Mouse (Mus musculus): ENCODE results near the gene Zmynd10. TPM values are rescaled to one million over a fixed set of nuclear protein-coding genes. Genes with fewer than 3 reads are reported as not detected.
"Not testable (repeated sequence)": the region's sequence is repeated elsewhere in the genome, so short reads cannot be mapped to it uniquely, and the experiment has no call there.

Zmynd10 gene
- total RNA-seq, 1 experiment from 2014 or later: not detected

GRCm38 (mm10) chr9:107553541-107554318 lies 6.6 kb downstream of the Zmynd10 start:
- ATAC-seq (replicated peaks; ENCODE audit: low read depth, poor library complexity, severe bottlenecking): no peak

GRCm38 (mm10) chr9:107554319-107554825 lies 7.3 kb downstream of the Zmynd10 start:
- ATAC-seq (replicated peaks; ENCODE audit: low read depth, poor library complexity, severe bottlenecking): peak; percentile 82

- ATAC-seq (replicated peaks; ENCODE audit: low read depth, poor library complexity, severe bottlenecking): peak; percentile 15; the same call in 1 of the 2 replicates
These were observed 7.9 kb downstream of the Zmynd10 start for GRCm38 (mm10) chr9:107555031-107555457.

DNA sequence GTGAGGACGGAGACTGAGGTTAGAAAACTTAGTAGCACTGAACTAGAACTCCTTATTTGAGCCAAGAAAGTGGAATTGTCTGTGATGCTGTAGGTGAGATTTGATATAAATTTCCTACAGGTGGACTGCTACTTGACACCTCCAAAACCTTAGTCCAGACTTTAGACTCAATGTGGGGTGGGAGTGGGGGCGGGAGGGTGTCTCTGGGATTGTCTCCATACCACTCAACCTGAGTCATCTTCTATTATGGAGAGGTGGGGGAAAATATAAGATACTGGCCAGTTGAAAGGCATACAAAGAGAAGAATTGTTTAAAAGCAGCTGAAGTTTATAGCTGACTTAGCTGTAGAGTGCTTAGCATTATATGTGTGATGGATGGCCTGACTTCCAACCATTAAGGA lies 8.6 kb downstream of the Zmynd10 start:
- no peak for ATAC-seq (replicated peaks; ENCODE audit: low read depth, poor library complexity, severe bottlenecking)

DNA sequence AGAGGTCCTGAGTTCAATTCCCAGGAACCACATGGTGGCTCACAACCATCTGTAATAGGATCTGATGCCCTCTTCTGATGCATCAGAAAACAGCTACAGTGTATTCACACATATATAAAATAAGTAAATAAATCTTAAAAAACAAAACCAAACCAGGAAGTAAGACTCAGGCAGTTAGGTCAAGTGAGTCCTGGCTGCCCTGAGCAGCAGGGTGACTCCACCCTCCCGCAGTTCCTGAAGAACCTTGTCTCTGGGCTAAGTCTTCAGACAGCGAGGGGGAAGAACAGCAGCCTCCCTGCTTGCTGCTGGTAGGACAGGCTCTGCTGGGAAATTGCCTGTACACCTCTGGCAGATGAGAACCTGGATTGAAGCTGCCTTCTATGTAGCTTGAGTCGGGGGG lies 9.2 kb downstream of the Zmynd10 start:
- ATAC-seq (replicated peaks; ENCODE audit: low read depth, poor library complexity, severe bottlenecking): no peak

DNA sequence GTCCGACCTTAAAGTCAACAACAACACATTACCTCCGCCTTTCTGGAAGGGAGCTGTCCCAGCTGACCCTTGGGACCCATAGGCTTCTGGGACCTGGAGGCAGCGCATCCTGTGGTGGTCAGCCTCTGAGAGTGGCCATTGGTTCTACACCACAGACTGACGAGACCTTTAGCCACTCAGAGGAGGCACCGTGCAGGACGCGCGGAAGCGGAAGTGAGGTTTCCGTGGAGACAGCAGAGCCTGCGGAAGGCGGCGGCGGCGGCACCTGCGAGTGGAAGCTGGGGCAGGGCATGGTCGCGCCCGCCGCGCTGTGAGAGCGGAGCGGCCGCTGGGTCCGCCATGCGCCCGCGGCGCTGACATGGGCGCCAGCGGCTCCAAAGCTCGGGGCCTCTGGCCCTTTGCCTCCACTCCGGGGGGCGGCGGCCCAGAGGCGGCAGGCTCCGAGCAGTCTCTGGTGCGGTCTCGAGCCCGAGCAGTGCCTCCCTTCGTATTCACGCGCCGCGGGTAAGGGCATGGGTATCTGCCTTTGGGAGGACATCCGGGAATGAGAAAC lies 16.0 kb downstream of the Zmynd10 start, which contains the start of gene Tusc2:
Gene Tusc2, plus strand, starts transcription at position 227 of the 553 bp plus-strand sequence.
- ATAC-seq (replicated peaks; ENCODE audit: low read depth, poor library complexity, severe bottlenecking): peak; percentile 96

GRCm38 (mm10) chr9:107565556-107565955 lies 18.5 kb downstream of the Zmynd10 start:
- not testable (repeated sequence) for ATAC-seq (replicated peaks; ENCODE audit: low read depth, poor library complexity, severe bottlenecking)

- ATAC-seq (replicated peaks; ENCODE audit: low read depth, poor library complexity, severe bottlenecking): no peak
These were observed 19.1 kb downstream of the Zmynd10 start for GRCm38 (mm10) chr9:107566041-107566709.

DNA sequence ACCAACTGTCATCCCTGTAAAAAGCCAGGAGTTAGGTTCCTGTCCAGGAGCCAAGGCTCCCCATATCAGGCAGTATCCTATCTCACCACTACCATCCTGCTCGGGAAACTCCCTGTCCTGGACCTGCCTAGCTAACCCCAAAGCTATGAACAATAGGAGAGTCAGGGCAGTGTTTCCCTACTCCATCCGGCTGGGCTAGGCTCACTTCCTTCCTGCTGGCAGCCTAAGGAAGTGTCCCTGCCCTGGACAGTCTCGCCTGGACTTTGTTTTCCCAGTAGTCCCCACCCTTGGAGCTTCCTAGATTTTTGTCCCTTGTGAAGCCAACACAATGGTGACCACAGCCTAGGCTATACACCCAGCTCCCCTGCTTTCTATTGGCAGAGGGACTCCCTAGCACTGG lies 19.8 kb downstream of the Zmynd10 start:
- ATAC-seq (replicated peaks; ENCODE audit: low read depth, poor library complexity, severe bottlenecking): no peak

- ATAC-seq (replicated peaks; ENCODE audit: low read depth, poor library complexity, severe bottlenecking): no peak
These were observed 20.7 kb downstream of the Zmynd10 start, which contains the start of gene Hyal2 for GRCm38 (mm10) chr9:107567702-107568319. Gene Hyal2, plus strand, starts transcription at chr9:107567945.

DNA sequence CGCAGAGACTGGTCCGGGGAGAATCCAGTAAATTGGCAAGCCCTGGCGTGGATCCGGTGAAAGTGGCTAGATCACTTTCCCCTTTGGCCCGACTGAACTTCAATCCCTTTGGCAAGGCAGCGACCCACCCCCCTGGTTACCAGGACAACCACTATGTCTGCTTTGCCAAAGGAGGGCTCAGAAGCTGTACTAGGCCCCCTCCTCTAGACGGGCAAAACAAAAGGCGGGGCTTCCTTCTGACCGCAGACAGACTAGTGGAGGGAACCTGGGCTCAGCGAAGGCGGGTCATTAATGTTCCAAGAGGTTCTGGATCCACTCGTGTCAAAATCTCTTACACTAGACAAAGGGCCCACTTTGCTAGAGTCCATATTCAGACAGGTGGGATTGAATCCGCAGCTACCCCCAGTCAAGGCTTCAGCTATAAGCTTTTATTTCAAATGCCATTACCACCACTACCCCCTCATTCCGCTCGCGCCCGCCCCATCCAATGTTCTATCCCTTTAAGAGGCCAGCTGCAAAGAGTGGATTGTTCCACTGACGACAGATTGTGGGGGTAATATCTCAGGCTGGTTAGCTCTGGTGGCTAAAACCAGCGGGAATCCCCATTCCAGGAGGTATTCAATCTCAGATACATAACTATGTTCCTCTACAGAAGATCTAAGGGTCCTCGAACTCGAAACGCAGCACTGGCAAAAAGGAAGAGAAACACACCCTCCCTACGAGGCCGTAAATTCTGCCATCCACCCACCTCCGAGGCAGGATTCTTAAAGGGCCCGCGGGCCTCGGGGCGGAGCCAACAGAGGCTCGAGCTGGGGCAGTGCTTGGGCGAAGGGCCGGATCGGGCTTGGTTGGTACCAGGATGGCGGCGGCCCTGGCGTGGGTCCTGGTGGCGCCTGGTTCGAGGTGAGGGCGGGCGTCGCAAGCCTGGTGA lies 21.5 kb downstream of the Zmynd10 start:
- peak; percentile 75 for ATAC-seq (replicated peaks; ENCODE audit: low read depth, poor library complexity, severe bottlenecking)

GRCm38 (mm10) chr9:107569270-107569669 lies 22.2 kb downstream of the Zmynd10 start:
- ATAC-seq (replicated peaks; ENCODE audit: low read depth, poor library complexity, severe bottlenecking): peak; percentile 10; the same call in 1 of the 2 replicates

DNA sequence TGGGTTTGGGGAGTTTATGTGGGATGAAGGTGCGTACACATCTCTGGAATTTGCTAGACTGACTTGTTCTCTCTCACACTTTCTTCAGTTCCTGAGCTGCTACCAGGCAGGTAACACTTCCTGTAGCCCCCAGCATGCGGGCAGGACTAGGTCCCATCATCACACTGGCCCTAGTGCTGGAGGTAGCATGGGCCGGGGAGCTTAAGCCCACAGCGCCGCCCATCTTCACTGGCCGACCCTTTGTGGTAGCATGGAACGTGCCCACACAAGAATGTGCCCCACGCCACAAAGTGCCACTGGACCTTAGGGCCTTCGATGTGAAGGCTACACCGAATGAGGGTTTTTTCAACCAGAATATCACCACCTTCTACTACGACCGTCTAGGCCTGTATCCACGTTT lies 22.9 kb downstream of the Zmynd10 start:
- ATAC-seq (replicated peaks; ENCODE audit: low read depth, poor library complexity, severe bottlenecking): no peak

DNA sequence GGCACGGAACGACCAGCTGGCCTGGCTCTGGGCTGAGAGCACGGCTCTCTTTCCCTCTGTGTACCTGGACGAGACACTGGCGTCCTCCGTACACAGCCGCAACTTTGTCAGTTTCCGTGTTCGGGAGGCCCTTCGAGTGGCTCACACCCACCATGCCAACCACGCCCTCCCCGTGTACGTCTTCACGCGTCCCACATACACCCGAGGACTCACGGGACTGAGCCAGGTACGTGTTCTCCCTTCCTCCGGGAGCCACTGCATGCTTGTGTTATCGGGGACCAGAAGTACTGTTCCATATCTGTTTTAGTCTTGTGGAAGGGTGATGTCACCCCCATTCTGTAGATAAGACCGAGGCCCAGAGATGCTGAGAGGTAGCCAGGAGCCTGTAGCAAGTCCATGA lies 23.7 kb downstream of the Zmynd10 start:
- no peak for ATAC-seq (replicated peaks; ENCODE audit: low read depth, poor library complexity, severe bottlenecking)

DNA sequence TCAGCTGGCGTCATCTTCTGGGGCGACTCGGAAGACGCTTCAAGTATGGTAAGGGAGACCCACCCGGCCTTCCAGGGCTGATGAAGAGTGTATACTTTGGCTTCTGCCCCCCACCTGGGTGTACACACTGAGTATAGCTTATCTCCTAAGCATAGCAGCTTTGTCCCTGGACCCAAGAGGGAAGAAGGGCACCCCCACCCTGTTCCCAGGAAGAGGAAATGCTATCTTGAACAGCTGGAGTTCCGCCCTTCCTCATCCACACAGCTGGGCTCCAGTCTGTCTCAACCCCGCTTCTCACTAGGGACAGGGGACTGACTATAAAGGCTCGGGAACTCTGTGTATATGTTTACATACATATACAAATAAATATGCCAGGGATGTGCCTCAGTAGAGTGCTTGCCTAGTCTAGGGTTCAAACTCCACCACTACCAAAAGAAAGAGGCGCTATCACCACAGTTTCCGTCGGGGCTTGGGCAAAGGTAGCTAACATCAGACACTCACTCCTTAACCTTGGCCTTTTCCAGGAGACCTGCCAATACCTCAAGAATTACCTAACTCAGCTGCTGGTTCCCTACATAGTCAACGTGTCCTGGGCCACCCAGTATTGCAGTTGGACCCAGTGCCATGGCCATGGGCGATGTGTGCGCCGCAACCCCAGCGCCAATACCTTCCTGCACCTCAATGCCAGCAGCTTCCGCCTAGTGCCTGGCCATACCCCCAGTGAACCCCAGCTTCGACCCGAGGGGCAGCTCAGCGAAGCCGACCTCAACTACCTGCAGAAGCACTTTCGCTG lies 24.6 kb downstream of the Zmynd10 start:
- ATAC-seq (replicated peaks; ENCODE audit: low read depth, poor library complexity, severe bottlenecking): no peak

- no peak for ATAC-seq (replicated peaks; ENCODE audit: low read depth, poor library complexity, severe bottlenecking)
These were observed 25.2 kb downstream of the Zmynd10 start for GRCm38 (mm10) chr9:107572327-107572662.

- ATAC-seq (replicated peaks; ENCODE audit: low read depth, poor library complexity, severe bottlenecking): not testable (repeated sequence)
These were observed 26.7 kb downstream of the Zmynd10 start for GRCm38 (mm10) chr9:107573774-107574173.

- no peak for ATAC-seq (replicated peaks; ENCODE audit: low read depth, poor library complexity, severe bottlenecking)
These were observed 28.7 kb downstream of the Zmynd10 start for GRCm38 (mm10) chr9:107575579-107576356.
